Mouse (Mus musculus): ENCODE data around the gene Prrx2. TPM values are rescaled to one million over a fixed set of nuclear protein-coding genes. Genes with fewer than 3 reads are reported as not detected.

Prrx2 gene
- 4.4 and 12.5 TPM in 2 replicates for total RNA-seq (2014; rRNA removed)
- polyA plus RNA-seq (2015; fragmentation: Nextera tagmentation; extraction: Ambion mirVana) = 3.0 and 5.1 TPM in 2 replicates

GRCm38 (mm10) chr2:30834373-30835022 lies at the start of gene Prrx2:
Prrx2 (plus strand) TSS chr2:30834972.
- Histone ChIP-seq H3K27ac (ENCODE audit: low read depth, low read length) (no peak within 1 kb of the TSS), H3K9ac (replicated peaks; ENCODE audit: low read length, poor library complexity, severe bottlenecking) (no peak within 1 kb of the TSS), H3K4me2 (ENCODE audit: low read depth, low read length, poor library complexity, severe bottlenecking) (no peak within 1 kb of the TSS), H3K9me3 (ENCODE audit: low read length) (no peaks in the 10 kb centered on the region), H3K4me1 (ENCODE audit: insufficient read depth, low read length) (no peaks in the 10 kb centered on the region), H3K36me3 (ENCODE audit: insufficient read depth, low read length) (no peaks in the 10 kb centered on the region), H3K4me3 (ENCODE audit: low read depth, low read length) (no peak within 1 kb of the TSS), H3K27me3 (ENCODE audit: insufficient read depth, low read length) (no peaks in the 10 kb centered on the region)
- no peak for DNase-seq (ENCODE audit: low spot score)
- WGBS = 72% methylated on average over 8 of the region's 10 CpGs
- ATAC-seq (ENCODE audit: low FRiP score) = no peak
- no peak for TF ChIP-seq CTCF (IDR thresholded peaks at IDR 0.05)

GRCm38 (mm10) chr2:30787466-30787865 lies 47.3 kb upstream of the Prrx2 start:
- no peaks in the 10 kb centered on the region for H3K9me3 ChIP-seq (ENCODE audit: low read length)
- no peak overlapping the region for H3K4me3 ChIP-seq (ENCODE audit: low read depth, low read length)
- peaks cover 4% of the 10 kb centered on the region for H3K4me1 ChIP-seq (ENCODE audit: insufficient read depth, low read length)
- no peak for ATAC-seq (ENCODE audit: low FRiP score)
- no peaks in the 10 kb centered on the region for H3K36me3 ChIP-seq (ENCODE audit: insufficient read depth, low read length)
- H3K27ac ChIP-seq (ENCODE audit: low read depth, low read length) = no peak overlapping the region
- no peak for TF ChIP-seq CTCF (IDR thresholded peaks at IDR 0.05)
- H3K4me2 ChIP-seq (ENCODE audit: low read depth, low read length, poor library complexity, severe bottlenecking) = no peak overlapping the region
- H3K9ac ChIP-seq (replicated peaks; ENCODE audit: low read length, poor library complexity, severe bottlenecking) = 0 out of 2 replicates have a peak overlapping the region, but pooled peaks have one; percentile 19
- DNase-seq (ENCODE audit: low spot score) = no peak
- WGBS = 67% methylated on average over 4 of the region's 4 CpGs
- no peaks in the 10 kb centered on the region for H3K27me3 ChIP-seq (ENCODE audit: insufficient read depth, low read length)

GRCm38 (mm10) chr2:30792061-30792460 lies 42.7 kb upstream of the Prrx2 start:
- H3K4me3 ChIP-seq (ENCODE audit: low read depth, low read length) = no peak overlapping the region
- H3K9ac ChIP-seq (replicated peaks; ENCODE audit: low read length, poor library complexity, severe bottlenecking) = no peak overlapping the region
- H3K9me3 ChIP-seq (ENCODE audit: low read length) = no peaks in the 10 kb centered on the region
- DNase-seq (ENCODE audit: low spot score) (no peak), ATAC-seq (ENCODE audit: low FRiP score) (no peak)
- no peak for TF ChIP-seq CTCF (IDR thresholded peaks at IDR 0.05)
- no peaks in the 10 kb centered on the region for H3K36me3 ChIP-seq (ENCODE audit: insufficient read depth, low read length)
- no peak overlapping the region for H3K27ac ChIP-seq (ENCODE audit: low read depth, low read length)
- 79% methylated on average over 7 of the region's 7 CpGs for WGBS
- no peaks in the 10 kb centered on the region for H3K27me3 ChIP-seq (ENCODE audit: insufficient read depth, low read length)
- H3K4me2 ChIP-seq (ENCODE audit: low read depth, low read length, poor library complexity, severe bottlenecking) = no peak overlapping the region
- H3K4me1 ChIP-seq (ENCODE audit: insufficient read depth, low read length) = peaks cover 10% of the 10 kb centered on the region

GRCm38 (mm10) chr2:30794179-30795108 lies 40.3 kb upstream of the Prrx2 start:
- Histone ChIP-seq H3K36me3 (ENCODE audit: insufficient read depth, low read length) (no peaks in the 10 kb centered on the region), H3K4me3 (ENCODE audit: low read depth, low read length) (peak overlapping the region; percentile 30), H3K27ac (ENCODE audit: low read depth, low read length) (peak overlapping the region; percentile 57; the same call in 1 of the 2 replicates), H3K9ac (replicated peaks; ENCODE audit: low read length, poor library complexity, severe bottlenecking) (0 out of 2 replicates have a peak overlapping the region, but pooled peaks have one; percentile 14), H3K4me1 (ENCODE audit: insufficient read depth, low read length) (peaks cover 9% of the 10 kb centered on the region), H3K4me2 (ENCODE audit: low read depth, low read length, poor library complexity, severe bottlenecking) (peak overlapping the region; percentile 56), H3K27me3 (ENCODE audit: insufficient read depth, low read length) (no peaks in the 10 kb centered on the region), H3K9me3 (ENCODE audit: low read length) (no peaks in the 10 kb centered on the region)
- DNase-seq (ENCODE audit: low spot score) = peak; percentile 87
- WGBS = 5% methylated on average over 48 of the region's 48 CpGs
- TF ChIP-seq CTCF (IDR thresholded peaks at IDR 0.05) = peak; percentile 79
- ATAC-seq (ENCODE audit: low FRiP score) = peak; percentile 61

GRCm38 (mm10) chr2:30795271-30795888 lies 39.4 kb upstream of the Prrx2 start:
- no peak overlapping the region for H3K27ac ChIP-seq (ENCODE audit: low read depth, low read length)
- ATAC-seq (ENCODE audit: low FRiP score) (no peak), DNase-seq (ENCODE audit: low spot score) (no peak)
- no peak for TF ChIP-seq CTCF (IDR thresholded peaks at IDR 0.05)
- H3K36me3 ChIP-seq (ENCODE audit: insufficient read depth, low read length) = no peaks in the 10 kb centered on the region
- no peak overlapping the region for H3K9ac ChIP-seq (replicated peaks; ENCODE audit: low read length, poor library complexity, severe bottlenecking)
- no peaks in the 10 kb centered on the region for H3K27me3 ChIP-seq (ENCODE audit: insufficient read depth, low read length)
- H3K4me1 ChIP-seq (ENCODE audit: insufficient read depth, low read length) = peaks cover 9% of the 10 kb centered on the region
- no peak overlapping the region for H3K4me2 ChIP-seq (ENCODE audit: low read depth, low read length, poor library complexity, severe bottlenecking)
- WGBS = 56% methylated on average over 7 of the region's 7 CpGs
- H3K4me3 ChIP-seq (ENCODE audit: low read depth, low read length) = no peak overlapping the region
- H3K9me3 ChIP-seq (ENCODE audit: low read length) = no peaks in the 10 kb centered on the region

All from midbrain, postnatal 0 days (tissue).